Mouse (Mus musculus) spleen, adult 2 months (tissue): Measurements from ENCODE around the gene Faiml. TPM values are rescaled to one million over a fixed set of nuclear protein-coding genes. Genes with fewer than 3 reads are reported as not detected.

Source experiments
- DNase-seq, 2 experiments: peaks; one replicate each; pipeline versions ENCODE4 v3.0.0 to v3.0.0-alpha.2; 2012 to 2021; ENCODE audit warnings: low spot score in 2 of 2, low read depth in 1 of 2
- H3K27ac ChIP-seq: fragments of 200-500 bp; 2 replicates; pipeline ENCODE4 v1.5.1; 2012; ENCODE audit warnings: low read length, inconsistent platforms; ENCODE audit not compliant: insufficient read depth
- H3K27me3 ChIP-seq: fragments of 200-500 bp; 2 replicates; pipeline ENCODE4 v1.6.1; 2012; ENCODE audit warnings: mild to moderate bottlenecking, moderate library complexity, low read length, inconsistent platforms; ENCODE audit not compliant: control insufficient read depth, insufficient read depth
- H3K36me3 ChIP-seq: fragments of 200-500 bp; 2 replicates; pipeline ENCODE4 v1.6.1; 2012; ENCODE audit warnings: mild to moderate bottlenecking, low read length, inconsistent platforms; ENCODE audit not compliant: control insufficient read depth, insufficient read depth
- H3K4me1 ChIP-seq: fragments of 200-500 bp; 2 replicates; pipeline ENCODE4 v1.6.1; 2011; ENCODE audit warnings: inconsistent platforms; ENCODE audit not compliant: control insufficient read depth, insufficient read depth, insufficient read length
- H3K4me3 ChIP-seq: fragments of 200-500 bp; 2 replicates; pipeline ENCODE4 v1.5.1; 2011; ENCODE audit warnings: mild to moderate bottlenecking, inconsistent platforms; ENCODE audit not compliant: insufficient read depth, insufficient read length; ENCODE audit errors: extremely low read depth
- CTCF ChIP-seq: fragments of 200-500 bp; IDR thresholded peaks from 2 replicates; pipeline ENCODE4 v1.5.1; 2011; ENCODE audit warnings: mild to moderate bottlenecking, inconsistent platforms; ENCODE audit not compliant: insufficient read depth, insufficient read length, insufficient replicate concordance; ENCODE audit errors: extremely low read depth
- POLR2A ChIP-seq: fragments of 200-500 bp; IDR thresholded peaks from 2 replicates; pipeline ENCODE4 v1.6.1; 2011; ENCODE audit warnings: low read depth, low read length, inconsistent platforms
- WGBS: fragments of 180-500 bp; shearing (Covaris S2); methylation state at CpG from one replicate; pipeline ENCODE4 v1.1.7; 2018; 5-methylcytosine and 5-hydroxymethylcytosine counted together
- polyA plus RNA-seq: library from polyadenylated mRNA; depleted of rRNA; stranded (reverse); fragments of >200 nt; gene quantifications from 2 replicates; pipeline ENCODE4 v1.2.3, GENCODE M21; 2012; rRNA removed

Gene Faiml
- not detected in 2 replicates for polyA plus RNA-seq

- no peak for DNase-seq
- Histone ChIP-seq H3K4me1 (no peaks in the 10 kb centered on the region), H3K36me3 (no peaks in the 10 kb centered on the region), H3K4me3 (no peak within 1 kb of the TSS), H3K27me3 (no peaks in the 10 kb centered on the region), H3K27ac (no peak within 1 kb of the TSS)
- no peak for TF ChIP-seq CTCF
- TF ChIP-seq POLR2A = no peak
- WGBS = 91% methylated on average over 14 of the region's 14 CpGs
Observed at GRCm38 (mm10) chr9:99237139-99237538, at the start of gene Faiml. Gene Faiml (minus strand): TSS chr9:99237239.

- TF ChIP-seq CTCF (no peak), POLR2A (no peak)
- 92% methylated on average over 5 of the region's 5 CpGs for WGBS
- H3K4me3 ChIP-seq = no peak overlapping the region
- no peaks in the 10 kb centered on the region for H3K4me1 ChIP-seq
- DNase-seq = no peak
- no peaks in the 10 kb centered on the region for H3K27me3 ChIP-seq
- no peak overlapping the region for H3K27ac ChIP-seq
- peaks cover 6% of the 10 kb centered on the region for H3K36me3 ChIP-seq
Observed at GRCm38 (mm10) chr9:99258891-99259290, 21.9 kb upstream of the Faiml start.

GRCm38 (mm10) chr9:99256821-99257220, 19.8 kb upstream of the Faiml start:
- Histone ChIP-seq H3K36me3 (peaks cover 4% of the 10 kb centered on the region), H3K4me1 (no peaks in the 10 kb centered on the region), H3K27ac (no peak overlapping the region), H3K4me3 (no peak overlapping the region), H3K27me3 (no peaks in the 10 kb centered on the region)
- WGBS = 88% methylated on average over 3 of the region's 3 CpGs
- no peak for TF ChIP-seq CTCF
- no peak for TF ChIP-seq POLR2A
- DNase-seq = no peak

GRCm38 (mm10) chr9:99256206-99256605, 19.2 kb upstream of the Faiml start:
- Histone ChIP-seq H3K36me3 (peaks cover 4% of the 10 kb centered on the region), H3K4me3 (no peak overlapping the region), H3K27ac (no peak overlapping the region), H3K27me3 (no peaks in the 10 kb centered on the region), H3K4me1 (no peaks in the 10 kb centered on the region)
- 100% methylated on average over 1 of the region's 1 CpGs for WGBS
- no peak for TF ChIP-seq POLR2A
- no peak for TF ChIP-seq CTCF
- DNase-seq = no peak

GRCm38 (mm10) chr9:99253861-99254260, 16.8 kb upstream of the Faiml start:
- H3K27ac ChIP-seq = no peak overlapping the region
- 86% methylated on average over 10 of the region's 10 CpGs for WGBS
- H3K4me1 ChIP-seq = no peaks in the 10 kb centered on the region
- H3K27me3 ChIP-seq = no peaks in the 10 kb centered on the region
- no peak for TF ChIP-seq POLR2A
- TF ChIP-seq CTCF = no peak
- H3K4me3 ChIP-seq = no peak overlapping the region
- H3K36me3 ChIP-seq = peaks cover 3% of the 10 kb centered on the region
- DNase-seq = no peak

- Histone ChIP-seq H3K27me3 (no peaks in the 10 kb centered on the region), H3K36me3 (peaks cover 4% of the 10 kb centered on the region; the same call in 1 of the 2 replicates), H3K4me3 (no peak overlapping the region), H3K4me1 (no peaks in the 10 kb centered on the region), H3K27ac (no peak overlapping the region)
- TF ChIP-seq CTCF (no peak), POLR2A (no peak)
- 96% methylated on average over 4 of the region's 4 CpGs for WGBS
- no peak for DNase-seq
Observed at GRCm38 (mm10) chr9:99248906-99249305, 11.9 kb upstream of the Faiml start.

- H3K27me3 ChIP-seq = no peaks in the 10 kb centered on the region
- 70% methylated on average over 8 of the region's 8 CpGs for WGBS
- no peak overlapping the region for H3K27ac ChIP-seq
- no peaks in the 10 kb centered on the region for H3K4me1 ChIP-seq
- H3K36me3 ChIP-seq = peaks cover 4% of the 10 kb centered on the region; the same call in 1 of the 2 replicates
- TF ChIP-seq POLR2A (no peak), CTCF (no peak)
- DNase-seq = no peak
- no peak overlapping the region for H3K4me3 ChIP-seq
Observed at GRCm38 (mm10) chr9:99248304-99248703, 11.3 kb upstream of the Faiml start.

GRCm38 (mm10) chr9:99243895-99244293, 6.9 kb upstream of the Faiml start:
- H3K4me1 ChIP-seq = no peaks in the 10 kb centered on the region; the same call in 1 of the 2 replicates
- no peak for TF ChIP-seq CTCF
- no peak for TF ChIP-seq POLR2A
- 11% methylated on average over 10 of the region's 10 CpGs for WGBS
- peak overlapping the region; percentile 87 for H3K4me3 ChIP-seq
- H3K36me3 ChIP-seq = 0 out of 2 replicates have a peak, but pooled peaks cover 3% of the 10 kb centered on the region
- no peak for DNase-seq
- H3K27ac ChIP-seq = no peak overlapping the region
- no peaks in the 10 kb centered on the region for H3K27me3 ChIP-seq
